Mouse (Mus musculus) kidney, adult 18-20 months (tissue): ENCODE results near the gene Lrrc25.

Source experiments
- DNase-seq: peaks from one replicate; pipeline ENCODE4 v3.0.0; 2021

Gene Lrrc25

DNA sequence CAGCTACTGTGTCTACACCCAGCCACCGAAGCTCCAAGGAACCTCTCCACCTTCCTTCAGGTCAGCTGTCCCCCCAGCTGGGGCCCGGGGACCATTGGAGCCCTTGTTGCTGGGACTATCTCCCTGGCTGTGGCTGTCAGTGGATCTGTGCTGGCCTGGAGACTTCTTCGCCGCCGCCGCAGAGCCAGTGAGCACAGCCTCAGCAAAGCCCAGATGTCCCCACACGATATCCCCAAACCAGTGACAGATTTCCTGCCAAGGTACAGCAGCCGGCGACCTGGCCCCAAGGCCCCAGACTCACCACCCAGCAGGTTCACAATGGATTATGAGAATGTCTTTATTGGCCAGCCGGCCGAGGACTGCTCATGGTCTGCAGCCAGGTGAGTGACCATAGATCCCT lies 2.0 kb downstream of the Lrrc25 start:
- DNase-seq: no peak

DNA sequence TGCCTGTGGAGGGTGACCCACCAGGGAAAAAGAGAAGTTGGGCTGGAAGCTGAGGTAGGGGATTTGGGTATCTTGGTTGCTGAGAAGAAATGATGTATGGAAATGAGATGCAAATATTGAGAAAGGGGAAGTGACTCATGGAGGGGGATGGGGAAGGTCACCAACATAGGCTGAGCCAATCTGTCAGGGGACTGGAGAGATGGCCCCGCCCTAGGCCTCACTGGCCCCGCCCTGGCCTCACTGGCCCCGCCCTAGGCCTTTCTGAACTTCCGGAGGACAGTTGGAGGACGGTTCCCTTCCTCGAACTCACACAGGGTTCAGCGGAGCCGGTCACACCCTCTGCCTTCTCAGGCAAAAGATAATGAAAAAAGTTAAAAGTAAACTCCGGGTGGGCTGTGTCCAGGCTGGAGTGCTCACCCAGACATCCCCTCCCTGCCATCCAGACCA lies 3.0 kb downstream of the Lrrc25 start:
- DNase-seq: no peak

DNA sequence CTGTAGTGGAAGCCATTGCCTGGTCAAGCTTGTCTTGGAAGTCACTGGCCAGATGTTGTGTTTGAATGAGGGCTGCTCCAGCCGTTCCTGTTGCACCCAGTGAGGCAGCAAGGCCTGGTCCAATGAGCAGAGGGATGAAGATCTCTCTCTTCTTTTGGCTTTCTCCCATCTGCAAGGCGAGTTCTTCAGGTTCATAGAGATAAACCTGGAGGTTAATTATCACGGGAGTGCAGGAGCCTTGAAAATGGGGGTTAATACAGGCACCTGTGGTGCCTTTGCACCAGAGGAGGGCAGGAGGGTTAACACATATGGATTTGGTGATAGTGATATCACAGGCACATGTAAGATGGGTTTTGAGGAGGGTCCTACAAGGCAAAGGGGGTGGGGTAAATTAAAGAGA lies 6.3 kb downstream of the Lrrc25 start:
- no peak for DNase-seq

DNA sequence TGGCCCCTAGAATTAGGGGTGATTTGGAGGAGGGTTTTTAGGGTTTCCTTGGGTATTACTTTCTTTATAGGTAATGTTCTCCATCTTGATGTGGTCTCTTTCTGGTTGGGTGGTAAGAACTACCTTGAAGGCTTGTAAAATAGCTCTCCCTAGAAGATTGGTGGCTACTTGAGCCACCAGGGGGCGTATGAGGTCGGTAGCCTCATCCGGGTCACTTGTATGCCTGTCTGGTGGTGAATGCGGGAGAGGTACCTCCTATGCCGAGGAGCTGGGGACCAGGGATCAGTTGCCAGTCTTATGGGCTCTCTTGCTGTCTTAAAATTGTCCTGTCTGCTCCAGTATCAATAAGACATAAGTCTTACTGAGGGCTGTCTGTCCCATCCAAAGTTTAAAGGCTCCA lies 9.1 kb downstream of the Lrrc25 start:
- DNase-seq: peak; percentile 79

DNA sequence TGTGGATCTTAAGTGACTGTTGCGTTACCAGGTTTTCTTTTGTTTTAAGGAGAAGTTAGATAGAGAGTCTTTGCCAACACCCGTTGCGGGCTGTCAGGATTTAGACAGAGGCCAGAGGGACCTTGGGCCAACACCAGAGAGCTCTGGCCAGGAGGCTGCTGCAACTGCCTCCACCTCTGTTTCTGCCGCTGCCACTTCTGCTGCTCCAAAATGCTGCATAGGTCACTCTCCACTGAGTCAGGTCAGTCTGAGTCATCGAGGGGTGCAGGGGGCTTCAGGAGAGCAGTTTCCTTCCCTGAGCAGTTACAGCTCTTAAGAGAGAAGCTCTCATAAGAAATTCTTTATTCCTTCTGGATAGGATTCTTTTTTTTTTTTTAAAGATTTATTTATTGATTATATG lies 11.1 kb downstream of the Lrrc25 start:
- DNase-seq: no peak

DNA sequence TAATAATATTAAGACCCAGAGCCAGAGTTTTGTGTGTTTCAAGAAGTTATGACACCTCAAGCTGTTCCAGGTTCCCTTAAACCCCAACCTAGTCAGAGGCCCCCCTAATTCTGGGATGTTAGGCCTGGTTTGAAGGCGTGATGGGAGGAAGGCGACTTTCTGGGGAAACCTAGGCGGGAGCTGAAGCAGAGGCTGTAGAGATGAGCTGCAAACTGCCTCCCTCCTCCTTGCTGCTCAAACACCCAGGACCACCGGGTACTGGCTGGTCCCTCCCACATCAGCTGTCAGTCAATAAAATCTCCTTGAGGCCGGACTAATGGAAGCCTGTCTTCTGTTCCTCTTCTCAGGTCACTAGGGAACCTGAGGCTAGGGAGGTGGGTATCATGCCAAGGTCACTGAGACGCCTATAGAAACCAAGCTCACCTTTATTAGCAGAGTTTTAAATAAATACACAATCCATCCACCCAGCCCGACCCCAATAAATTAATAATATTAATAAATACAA lies 13.1 kb downstream of the Lrrc25 start:
- DNase-seq: no peak

DNA sequence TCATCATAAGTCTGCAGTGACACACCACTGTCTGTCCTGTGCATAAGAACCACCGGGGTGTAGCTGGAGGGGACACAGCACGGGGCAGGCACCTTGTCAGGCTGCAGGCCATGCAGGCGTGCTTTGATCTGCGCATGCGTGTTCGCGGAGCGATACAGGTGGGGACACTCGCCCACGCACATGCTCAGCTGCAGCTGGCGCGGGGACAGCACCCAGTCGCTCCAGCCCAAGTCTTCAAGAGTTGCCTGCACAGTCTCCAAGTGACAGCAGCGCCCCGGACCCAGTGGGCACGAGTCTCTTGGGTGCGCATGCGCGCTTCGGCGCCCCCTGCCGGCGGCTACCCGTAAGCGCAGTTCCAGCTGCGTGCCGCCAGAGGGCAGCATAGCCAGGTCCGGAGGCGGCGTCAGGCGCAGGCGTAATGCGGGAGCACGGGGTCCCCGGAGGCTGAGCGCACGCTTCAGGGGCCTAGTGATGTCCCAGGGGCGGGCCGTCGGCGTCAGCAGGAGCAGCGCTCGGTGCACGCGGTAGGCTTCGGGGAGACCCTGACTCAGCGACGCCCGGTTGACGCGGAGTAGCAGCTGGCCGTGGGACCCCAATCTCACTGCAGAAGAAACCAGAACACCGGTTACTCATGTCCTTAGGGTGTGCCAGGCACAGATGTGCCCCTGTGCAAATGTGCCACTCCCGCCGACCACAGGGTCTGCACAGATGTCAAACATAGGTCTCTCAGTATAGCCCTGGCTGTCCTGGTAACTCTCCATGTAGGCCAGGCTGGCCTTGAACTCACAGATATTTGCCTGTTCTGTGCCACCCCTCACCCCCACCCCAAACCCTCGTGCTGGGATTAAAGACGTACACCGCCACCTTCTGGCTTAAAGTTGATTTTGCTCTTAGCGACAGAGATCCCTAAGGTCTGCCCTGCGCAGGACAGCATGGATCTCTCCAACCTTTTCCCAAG lies 13.9 kb downstream of the Lrrc25 start:
- peak; percentile 94 for DNase-seq

DNA sequence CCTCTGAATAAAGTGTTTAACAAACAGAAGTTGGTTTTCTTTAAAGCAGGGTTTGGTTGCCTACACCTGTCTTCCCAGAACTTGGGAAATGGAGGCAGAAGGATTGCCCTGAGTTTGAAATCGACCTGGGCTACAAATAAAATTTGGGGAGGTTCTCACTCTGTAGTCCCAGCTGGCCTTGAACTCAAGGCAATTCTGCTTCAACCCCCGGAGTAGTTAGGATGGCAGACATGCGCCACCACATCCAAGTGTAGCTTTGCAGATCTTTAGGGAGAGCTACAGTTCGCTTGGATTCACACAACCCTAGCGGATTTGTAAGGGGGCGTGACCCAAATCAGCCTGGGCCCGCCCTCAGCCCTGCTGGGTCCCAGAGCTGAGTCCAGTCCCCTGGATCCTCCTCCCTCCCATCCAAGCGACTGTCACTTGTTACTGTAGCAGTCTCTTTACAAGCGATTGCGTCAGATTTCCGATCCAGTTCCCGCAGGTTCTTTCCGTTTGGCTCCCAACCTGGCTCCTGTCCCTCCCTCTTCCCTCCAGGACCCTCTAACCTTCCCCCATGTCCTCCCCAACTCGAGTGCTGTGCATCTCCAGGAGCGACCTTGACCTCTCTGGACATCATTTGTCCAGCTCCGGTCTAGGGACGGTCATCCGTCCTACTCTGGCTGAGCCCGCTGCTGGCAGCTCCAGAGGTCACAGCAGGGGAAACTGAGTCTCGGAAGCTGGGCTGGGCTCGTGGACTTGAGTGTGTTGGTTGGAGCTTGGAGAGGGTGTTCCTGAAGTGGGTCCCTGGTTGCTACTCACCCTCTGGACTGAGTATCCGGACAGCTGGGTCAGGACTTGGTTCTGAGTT lies 14.8 kb downstream of the Lrrc25 start:
- peak; percentile 74 for DNase-seq

DNA sequence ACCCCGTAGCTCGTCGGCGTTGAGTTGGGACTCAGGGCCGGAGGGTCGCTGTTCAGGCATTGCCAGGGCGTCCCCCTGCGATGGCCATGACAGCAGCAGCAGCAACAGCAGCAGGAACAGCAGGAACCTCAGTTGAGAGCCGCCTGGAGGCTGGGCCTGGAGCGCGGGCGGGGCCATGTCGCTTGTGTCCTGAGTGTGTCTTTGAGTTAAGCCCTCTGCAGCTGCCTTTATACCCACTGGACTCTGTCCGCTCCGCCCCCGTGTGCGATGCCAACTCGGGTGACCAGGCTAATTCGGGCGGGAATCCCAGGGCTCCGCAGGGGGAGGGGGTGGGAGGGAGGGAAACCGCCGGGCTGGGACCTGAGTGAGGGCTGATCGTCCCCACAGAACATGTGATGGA lies 15.5 kb downstream of the Lrrc25 start:
- DNase-seq: peak; percentile 78

DNA sequence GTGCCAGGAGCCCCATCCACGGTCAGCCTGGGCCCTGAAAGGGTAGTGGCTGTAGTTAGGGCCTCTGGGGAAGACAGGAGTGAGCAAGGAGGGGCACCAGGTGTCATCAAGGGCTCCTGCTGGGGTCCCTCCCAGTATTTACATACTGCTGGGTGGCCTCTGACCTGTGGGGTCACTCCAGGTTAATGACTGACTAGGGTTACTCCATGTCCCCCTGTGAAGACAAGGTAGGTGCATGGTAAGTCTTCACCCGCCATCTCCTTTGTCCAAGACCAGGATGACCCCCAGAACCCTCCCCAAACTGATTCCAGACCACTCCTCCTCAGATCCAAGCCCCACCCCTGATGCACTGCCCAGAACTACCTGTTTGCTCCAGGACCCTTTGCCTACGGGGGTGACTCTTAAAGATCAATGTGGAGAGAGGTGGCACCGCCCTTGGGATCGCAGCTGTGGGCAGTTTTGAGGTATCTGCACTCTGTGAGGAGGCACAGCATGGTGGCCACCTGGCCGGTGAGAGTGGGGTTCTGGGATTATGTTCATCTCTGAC lies 16.5 kb downstream of the Lrrc25 start, which contains the start of gene Gdf15:
Gdf15 (minus strand) TSS at position 111 of the 547 bp plus-strand sequence.
- peak; percentile 12 for DNase-seq

DNA sequence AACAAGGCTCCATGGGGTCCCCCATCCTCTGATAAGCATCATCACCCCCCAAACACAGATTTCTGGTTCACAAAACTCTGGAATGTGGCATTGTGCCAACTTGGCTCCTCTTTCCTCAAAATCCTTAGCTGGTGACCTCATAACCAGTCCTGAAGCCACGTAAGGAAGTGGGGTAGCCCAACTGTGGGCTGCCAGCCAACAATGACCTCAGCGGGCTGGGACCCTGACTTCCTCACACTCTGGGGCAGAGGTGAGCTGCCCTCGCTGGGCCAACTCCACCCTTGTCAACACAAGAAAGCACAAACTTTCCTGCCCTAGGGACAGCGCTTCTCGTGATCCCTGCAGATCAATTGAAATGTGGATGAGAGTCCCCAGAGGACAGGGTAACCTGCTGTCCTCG lies 18.1 kb downstream of the Lrrc25 start:
- DNase-seq: peak; percentile 89

DNA sequence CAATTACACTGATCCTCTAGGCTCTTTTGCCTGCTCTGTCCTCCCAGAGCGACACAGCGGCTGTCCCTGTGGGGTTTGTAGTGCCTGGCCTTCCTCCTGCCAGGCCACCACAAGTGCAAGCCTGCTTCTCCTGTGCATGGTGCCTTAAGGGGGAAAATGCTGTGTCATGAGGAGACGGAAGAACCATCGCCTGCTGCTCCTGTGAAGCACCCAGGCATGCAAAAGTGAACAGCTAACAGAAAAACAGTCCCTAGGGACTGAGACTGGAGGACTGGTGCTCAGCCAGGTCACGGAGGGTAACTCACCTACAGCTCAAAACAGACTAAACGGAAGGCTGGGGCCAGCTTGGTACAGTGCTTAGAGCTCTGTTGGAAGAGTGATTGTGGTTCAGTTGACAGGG lies 19.6 kb downstream of the Lrrc25 start:
- peak; percentile 61 for DNase-seq

DNA sequence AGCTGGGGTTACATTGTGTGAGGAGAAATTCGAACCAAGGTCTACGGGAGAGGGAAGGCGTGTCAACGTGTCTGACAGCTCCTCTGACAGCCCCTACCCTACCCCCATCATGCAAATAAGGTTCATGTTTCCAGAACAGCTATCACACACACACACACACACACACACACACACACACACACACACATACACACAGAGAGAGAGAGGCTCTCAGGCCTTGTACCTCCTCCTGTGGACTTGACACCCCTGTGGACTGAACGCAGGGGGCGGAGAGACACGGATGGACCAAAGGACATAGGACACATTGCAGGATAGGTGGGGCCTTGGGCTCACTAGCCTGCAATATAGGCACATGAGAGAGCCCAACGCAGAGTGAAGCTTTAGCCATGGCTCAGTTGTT lies 20.9 kb downstream of the Lrrc25 start:
- peak; percentile 42 for DNase-seq

DNA sequence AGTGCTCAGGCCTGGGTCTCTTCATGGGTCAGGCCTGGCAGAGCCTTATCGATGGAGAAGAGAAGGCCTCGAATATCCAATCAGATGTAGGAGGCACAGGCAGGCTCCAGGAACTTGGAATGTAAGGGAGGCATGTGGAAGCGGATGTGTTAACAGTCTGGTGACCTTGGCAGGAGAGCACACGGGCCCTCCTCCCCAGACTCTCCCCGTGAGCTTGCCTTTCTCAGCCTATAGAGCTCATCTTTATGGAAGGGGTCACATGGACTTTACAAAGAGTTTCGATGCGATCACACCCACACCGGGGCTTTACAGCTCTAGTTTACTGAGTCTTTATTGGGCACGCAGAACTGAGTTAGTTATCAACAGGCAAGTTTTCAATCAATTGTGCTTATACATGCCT lies 22.8 kb downstream of the Lrrc25 start:
- DNase-seq: no peak

DNA sequence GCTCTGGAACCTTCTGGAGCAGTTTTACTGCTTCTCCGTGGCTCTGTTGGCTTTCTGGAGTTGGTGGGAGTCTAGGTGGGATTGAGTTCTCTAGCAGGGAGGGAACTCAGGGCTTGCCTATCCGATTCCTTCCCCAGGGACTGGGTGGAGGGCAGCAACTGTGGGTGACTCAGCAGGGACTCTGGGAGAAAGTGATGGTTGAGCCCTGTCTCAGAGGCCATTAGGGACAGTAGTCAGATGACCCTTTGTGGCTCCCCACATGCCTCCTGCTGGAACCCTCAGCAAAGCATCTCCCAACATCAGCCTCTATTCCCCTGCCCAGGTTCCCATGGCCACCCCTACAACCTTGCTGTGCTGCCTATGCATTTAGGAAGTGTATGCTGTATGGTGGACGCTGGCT lies 27.1 kb downstream of the Lrrc25 start:
- no peak for DNase-seq

DNA sequence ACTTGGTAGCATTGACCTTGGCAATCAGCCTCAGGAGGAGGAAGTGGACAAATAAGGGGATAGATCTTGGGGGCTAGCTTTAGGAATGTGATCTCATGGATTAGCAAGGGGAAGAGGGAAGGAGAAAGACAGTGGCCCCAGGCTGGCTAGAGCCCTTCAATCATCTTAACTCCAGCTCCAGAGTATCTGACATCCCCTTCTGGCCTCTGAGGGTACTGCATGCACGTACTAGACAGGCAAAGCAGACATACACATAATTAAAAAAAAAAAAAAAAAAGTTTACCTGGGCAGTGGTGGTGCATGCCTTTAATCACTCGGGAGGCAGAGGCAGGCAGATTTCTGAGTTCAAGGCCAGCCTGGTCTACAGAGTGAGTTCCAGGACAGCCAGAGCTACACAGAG lies 28.1 kb downstream of the Lrrc25 start:
- peak; percentile 47 for DNase-seq

DNA sequence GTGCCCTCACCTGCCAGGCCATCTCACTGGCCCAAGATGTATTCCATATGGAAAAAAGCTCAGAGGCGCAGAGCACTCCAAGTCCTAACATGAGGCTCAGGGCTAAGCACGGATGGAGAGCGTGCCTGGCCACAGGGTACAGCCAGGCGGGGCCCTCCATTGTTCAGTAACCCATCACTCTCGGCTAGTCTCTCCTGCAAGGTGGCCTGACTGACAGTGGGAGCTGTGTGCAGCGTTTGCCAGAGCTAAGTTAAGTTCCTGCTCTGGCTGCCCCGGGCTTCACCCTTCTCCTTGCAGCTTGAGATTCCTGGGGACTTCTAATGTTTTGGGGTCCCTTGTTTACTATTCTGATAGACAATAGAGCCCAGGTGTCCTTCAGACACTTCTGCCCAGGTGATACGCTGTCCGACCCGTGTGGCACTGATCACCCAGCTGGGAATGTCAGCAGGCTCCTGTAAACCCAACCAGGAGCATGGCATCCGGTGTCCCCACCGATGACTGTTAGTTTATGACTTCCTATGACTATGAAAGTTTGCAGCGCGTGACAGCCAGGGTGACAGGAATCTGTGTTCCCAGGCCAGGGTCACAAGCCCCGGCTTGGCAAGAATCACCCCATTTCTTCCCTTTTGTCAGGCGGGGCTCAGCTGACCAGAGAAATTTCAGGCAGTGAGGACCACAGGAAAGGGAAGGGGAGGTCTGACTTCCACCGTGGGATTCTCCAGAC lies 29.7 kb downstream of the Lrrc25 start:
- DNase-seq: peak; percentile 70

DNA sequence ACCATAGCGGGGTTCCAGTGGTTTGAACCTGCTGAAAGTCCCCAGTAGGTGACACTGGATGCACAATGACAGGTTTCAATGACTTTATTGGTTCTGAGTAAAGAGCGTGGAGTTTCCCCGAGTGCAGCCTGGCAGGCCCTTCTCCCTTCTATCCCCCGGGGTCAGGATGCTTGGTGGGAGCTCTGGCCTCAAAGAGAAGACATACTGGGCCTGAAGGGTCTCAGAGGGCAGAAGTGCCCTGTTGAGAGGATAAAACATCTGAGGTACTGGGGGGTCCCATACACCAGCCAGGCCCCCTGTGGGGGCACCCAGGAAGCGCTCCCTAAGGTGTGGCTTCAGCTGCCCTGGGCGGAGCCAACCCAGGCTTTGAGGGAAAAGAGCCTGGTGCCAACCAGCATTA lies 30.4 kb downstream of the Lrrc25 start:
- no peak for DNase-seq

DNA sequence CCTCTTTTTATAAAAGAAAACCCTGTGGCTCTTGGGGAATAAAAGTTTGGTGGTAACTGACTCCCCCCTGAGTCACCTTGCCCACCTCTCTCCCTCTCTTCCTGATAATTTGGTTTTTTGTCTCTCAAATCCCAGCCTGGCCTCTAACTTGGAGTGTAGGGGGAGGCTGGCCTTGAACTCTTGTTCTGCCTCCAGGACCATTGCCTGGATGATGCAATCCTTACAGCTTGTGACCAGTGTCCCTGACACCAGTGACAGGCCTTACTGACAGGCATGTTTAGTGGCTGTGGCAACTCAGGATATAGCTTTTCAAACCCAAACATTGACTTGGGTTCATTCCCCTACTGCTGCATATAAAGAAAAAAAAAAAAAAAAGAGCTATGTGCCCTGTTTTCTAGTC lies 30.8 kb downstream of the Lrrc25 start:
- no peak for DNase-seq

DNA sequence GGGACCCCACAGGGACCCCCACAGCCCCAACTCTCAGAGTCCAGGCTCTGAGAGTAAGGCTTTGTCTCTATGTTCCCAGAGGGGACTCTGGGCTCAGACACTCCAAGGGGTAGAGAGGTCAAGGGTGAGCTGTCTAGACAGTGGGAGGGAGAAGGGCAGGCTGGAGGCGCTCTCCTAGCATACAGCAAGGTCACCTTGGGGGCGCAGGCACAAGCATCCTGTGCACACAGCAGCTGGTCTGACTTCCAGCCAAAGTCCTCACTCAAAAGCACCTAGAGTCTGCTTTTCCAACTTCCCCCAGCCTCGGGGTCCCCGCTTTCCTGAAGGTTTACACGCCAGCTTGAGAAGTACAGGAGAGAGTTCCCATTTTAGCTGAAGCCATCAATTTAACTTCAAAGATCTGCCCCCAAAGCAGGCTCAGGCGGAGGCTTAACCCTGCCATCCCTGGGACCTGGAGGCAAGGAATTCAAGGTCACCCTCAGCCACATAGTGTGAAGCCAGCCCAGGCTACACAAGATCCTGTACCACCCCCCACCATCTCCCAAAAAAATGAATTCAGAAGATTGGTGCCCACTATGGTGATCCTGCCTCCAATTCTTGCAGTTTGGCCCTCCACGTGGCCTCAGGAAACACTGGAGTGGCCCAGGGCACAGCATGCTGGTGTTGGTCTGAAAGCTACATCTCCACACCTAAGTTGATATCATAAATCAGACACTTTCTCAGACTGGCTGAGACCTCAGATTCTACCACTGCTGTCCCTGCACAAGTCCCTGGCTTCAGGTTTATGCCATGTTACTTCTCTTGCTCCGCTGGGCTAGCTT lies 31.6 kb downstream of the Lrrc25 start:
- peak; percentile 72 for DNase-seq

DNA sequence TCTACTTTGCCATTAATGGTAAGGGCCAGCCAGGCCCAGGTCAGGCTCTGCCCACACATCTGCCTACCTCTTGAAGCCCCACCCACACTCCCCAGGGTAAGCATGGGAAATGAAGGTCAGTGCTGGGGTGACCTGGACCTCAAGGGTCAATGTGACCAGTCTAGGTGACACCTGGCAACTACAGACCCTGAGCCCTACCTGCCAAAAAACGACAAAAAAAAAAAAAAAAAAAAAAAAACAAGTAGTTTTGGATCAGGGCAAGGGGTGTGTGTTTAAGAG lies 32.1 kb downstream of the Lrrc25 start:
- DNase-seq: no peak

DNA sequence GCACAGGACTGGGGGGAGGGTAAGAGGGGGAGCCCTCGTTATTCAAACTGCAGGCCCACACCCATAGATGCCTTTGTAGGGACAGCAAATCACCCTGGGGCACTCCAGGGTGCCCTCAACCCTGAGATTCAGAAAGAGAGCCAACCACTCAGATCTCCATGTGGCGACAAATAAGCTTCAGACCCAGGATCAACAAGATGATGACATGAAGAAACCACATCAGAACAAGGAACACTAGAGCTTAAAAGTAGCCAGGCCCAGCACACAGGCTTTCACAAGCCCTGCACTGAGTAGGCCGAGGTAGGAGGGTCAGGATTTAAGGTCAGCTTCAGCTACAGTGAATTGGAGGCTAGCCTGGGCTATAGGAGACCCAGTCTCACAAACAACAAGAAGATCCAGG lies 33.0 kb downstream of the Lrrc25 start:
- DNase-seq: no peak
